Mouse (Mus musculus) cerebellum, adult (tissue): Measurements from ENCODE around the gene Iqcf3.
"Not testable (repeated sequence)": the region's sequence is repeated elsewhere in the genome, so short reads cannot be mapped to it uniquely, and the experiment has no call there.

Experiments used
- ATAC-seq: cut with Nextera tagmentation; 2 replicates; pipeline ENCODE4 v1.9.2; 2017; ENCODE audit warnings: mild to moderate bottlenecking, moderate library complexity, mixed read lengths; ENCODE audit not compliant: insufficient number of reproducible peaks, low FRiP score, low TSS enrichment

Gene Iqcf3

DNA sequence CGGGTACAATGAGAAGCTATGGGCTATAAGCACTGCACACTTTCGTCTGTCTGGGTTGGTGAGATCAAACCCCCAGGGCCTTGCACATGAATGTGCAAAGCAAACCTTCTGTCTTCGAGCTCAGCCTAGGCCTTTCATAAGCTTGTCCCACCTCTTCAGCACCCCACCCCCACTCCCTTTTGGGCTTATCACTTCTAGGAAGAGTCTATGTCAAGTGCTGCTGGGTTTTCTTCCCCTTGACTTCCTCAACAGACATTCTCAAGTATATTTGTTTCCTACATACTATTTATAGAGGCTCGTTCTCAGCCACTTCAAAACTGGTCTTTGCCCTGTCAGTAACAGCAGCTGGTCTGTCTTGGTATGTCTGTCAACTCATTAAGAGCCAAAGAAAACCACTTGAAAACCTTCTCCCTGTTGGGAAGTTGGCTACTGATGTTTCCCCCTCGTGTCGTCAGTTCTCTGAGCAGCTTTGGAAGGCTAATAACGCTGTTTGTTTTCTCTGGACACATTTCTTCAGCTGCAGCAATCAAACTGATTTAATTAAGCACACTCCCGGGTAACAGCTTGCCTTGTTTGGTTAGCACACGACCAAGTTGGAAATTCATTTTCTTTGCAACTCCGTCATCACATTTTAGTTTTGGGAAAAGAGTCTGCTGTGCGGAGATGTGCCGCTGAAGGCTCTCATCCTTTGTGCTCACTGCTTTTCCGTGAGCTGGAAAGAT is 48.5 kb downstream of the Iqcf3 start:
- no peak for ATAC-seq

DNA sequence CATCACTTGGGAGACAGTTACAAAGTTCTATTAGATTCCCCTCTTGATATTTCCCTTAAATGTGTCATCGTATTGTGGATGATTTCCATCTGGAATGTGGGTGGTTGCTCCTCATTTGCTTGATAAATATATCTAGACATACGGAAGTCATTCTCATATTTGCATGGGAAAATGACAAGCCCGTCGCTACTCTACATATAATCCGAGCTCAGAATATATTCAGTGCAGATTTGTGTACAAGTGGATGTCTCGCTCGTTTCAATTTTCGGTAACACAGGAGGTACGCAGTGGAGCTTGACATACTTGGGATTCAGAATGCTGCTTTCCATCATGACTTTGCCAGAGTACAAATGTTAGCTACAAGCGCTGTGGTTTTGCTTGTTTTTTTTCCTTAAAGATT is 52.1 kb downstream of the Iqcf3 start:
- no peak for ATAC-seq

DNA sequence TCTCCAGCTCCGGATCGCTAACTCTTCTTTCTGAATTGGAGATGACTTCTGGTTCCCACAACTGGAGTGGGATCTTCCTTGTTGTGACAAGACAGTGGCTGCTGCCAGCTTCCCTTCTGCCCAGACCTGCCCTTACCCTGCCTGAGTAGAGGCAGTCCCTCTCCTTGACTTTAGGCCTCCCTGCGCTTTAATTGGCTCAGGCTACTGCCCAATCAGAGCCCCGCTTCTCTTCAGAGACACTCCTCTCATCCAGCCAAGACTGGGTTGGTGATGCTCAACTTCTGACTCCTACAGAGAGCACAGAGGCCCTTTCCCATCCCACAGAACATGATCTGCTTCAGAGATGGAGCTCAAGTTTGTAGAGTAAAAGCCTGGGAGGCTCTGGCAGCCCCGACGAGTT is 57.2 kb downstream of the Iqcf3 start:
- ATAC-seq, result no peak

DNA sequence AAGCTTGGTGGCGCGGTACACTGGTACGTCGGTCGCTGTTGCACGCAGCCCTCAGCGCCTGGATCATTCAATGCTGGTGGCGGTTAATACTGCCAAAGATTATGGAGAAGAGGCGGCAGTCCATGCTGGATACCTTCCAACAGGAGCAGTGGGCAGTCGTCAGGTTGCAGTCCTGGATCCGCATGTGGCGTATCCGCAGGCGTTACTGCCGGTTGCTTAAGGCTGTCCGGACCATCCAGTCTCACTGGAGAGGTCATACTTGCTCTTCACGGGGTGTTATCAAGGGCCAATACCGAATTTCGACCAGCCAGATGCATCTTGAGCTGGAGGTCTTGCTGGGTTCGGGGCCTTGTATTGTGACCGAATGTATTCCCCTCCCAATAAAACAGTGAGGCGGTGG is 59.6 kb downstream of the Iqcf3 start:
- no peak for ATAC-seq

DNA sequence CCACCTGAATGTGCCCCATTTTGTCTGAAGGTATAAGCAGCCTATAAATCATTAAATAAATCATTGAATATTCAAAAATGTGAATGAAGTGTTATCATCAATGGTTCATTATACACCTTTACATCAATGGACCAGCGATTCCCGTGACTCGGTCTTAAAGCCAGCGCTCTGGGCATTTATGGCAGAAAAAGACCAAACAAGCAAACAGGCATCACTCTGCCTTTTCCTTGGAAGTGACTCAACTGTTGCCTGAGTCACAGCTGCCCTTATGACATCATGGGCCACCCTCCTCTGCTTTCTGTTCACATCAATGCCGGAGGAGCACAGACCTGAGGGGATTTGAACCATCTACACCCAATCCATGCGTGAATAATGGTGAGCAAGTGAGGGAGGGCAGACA is 61.8 kb downstream of the Iqcf3 start, which contains the start of gene Iqcf1:
Gene Iqcf1 (plus strand): TSS at position 301 of the 400 bp plus-strand sequence.
- ATAC-seq, result no peak

DNA sequence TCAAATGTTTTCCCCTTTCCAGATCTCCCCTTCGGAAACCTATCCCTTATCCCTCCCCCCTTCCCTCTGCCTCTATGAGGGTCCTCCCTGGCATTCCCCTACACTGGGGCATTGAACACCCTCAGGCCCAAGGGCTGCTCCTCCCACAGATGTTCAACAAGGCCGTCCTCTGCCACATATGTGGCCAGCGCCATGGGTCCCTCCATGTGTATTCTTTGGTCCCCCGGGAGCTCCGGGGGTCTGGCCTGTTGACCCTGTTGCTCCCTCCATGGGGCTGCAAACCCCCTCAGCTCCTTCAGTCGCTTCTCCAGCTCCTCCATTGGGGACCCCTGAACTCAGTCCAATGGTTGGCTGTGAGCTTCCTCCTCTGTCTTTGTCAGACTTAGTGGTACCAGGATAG is 73.8 kb downstream of the Iqcf3 start:
- not testable (repeated sequence) for ATAC-seq

DNA sequence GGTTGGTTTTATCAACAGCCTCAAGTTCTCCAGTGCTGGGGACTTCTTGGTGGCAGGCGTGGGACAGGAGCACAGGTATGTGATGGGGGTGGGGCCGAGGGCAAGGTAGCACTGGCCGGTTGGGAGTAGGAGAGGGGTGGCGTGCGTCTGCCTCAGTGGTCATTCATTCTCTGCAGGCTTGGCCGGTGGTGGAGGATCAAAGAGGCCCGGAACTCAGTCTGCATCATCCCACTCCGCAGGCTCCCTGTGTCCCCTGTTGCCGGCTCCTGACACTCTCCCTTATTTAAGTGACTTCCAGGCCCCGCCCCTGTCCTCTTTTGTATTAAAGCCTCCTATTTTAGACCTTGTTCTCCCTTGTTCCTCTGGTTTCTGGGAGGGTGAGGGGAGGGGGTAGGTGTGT is 76.4 kb downstream of the Iqcf3 start:
- no peak for ATAC-seq

DNA sequence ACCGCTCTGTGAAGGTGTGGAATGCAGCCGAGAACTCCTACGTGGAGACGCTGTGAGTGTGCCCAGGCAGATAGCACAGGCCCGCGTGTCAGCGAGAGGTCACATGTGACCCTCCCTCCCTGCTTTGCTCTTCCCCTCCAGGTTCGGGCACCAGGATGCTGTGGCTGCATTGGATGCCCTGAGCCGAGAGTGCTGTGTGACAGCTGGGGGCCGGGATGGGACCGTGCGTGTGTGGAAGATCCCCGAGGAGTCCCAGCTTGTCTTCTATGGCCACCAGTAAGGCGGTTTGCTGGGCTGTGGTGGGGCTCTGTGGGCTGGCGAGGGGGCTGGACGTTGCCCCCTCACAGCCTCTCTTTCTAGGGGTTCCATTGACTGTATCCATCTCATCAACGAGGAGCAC is 77.8 kb downstream of the Iqcf3 start:
- ATAC-seq, result no peak

DNA sequence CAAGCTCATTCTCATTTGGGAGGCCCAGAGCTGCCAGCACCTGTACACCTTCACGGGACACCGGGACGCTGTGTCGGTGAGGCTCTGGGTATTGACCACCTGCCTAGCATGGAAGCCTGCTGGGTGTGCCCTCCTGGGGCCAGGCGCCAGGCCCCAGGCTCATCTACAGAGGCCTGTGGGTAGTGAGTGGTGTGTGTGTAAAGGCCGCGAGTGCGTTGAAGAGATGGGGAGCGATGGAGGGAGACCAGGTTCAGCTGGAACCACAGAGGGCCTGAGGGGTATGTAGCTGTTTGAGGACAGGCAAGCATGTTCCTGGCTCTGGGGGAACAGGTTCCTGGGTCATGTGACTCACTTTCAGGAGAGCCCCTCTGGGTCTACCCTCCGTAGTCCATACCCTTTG is 78.3 kb downstream of the Iqcf3 start:
- ATAC-seq, result no peak

DNA sequence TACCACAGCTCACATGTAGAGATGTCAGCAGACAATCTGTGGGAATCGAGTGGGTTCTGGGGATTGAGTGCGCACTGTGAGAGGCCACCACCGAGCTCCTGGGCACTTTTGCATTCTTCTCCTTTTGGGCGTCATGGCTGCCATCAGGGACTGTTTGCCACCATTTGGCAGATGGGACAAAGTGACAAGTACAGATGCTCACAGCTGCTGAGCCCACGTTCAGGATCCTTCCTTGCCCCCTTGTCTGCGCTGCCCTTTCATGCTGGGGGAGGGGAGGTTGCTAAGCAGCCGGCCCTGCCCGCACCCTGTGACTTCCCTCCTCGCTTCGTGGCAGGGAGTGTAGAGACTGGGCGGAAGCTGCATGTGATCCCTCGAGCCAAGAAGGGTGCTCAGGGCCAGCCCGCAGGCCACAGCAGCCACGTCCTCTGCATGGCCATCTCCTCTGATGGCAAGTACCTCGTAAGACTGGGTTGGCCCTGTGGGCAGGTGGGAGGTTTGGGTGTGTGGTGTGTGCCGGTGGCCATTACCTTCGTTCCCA is 78.8 kb downstream of the Iqcf3 start:
- ATAC-seq, result no peak

DNA sequence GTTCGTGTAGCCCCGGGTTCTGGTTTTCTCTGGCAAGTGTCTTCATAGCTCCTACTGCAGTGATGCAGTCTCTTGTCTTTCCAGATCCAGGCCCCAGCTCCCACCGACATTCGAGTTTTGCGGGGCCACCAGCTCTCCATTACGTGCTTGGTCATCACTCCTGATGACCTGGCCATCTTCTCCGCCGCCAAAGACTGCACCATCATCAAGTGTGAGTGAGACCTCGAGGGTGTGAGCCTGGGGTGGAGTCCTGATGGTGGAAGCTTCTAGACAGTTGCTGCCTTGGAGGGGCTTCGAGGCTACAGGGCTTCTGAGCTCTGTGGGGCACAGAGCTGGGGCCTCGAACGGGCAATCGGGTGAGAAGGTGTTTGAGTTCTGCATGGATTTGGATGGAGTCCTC is 79.8 kb downstream of the Iqcf3 start:
- no peak for ATAC-seq

DNA sequence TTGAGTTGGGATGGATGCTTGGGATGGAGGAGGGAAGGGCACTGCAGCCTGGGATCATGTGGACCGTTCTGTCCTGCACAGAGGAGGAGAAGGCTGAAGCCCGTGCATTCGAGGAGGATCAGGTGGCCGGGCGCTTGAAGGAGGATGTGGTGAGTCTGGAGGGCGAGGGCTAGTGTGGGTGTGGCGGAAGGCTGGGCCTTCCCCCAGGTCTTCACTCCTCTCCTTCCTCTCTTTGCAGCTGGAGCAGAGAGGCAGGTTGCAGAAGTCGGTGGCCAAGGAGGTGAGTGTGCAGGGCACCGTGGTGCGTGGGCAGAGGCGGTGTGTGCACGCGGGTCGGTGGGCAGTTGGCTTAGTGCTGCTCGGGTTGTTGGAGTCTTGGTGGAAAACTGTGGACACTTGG is 80.4 kb downstream of the Iqcf3 start:
- ATAC-seq, result no peak

DNA sequence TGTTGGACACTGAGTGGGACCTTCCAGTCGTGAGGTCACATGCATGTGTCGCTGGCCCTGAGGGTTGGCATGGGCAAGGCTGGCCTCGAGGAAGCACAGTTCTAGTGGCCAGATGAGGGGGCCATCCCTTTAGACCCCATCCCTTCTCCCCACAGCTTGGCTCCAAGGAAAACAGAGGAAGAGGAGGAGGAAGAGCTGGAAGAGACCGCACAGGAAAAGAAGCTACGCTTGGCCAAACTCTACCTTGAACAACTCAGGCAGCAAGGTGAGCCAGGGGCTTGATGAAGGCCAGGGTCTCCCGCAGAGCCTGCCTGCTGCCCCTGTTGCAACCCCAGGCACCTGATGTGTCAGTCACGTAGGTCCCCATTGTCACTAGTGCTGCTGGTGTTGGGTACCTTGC is 80.9 kb downstream of the Iqcf3 start:
- no peak for ATAC-seq

DNA sequence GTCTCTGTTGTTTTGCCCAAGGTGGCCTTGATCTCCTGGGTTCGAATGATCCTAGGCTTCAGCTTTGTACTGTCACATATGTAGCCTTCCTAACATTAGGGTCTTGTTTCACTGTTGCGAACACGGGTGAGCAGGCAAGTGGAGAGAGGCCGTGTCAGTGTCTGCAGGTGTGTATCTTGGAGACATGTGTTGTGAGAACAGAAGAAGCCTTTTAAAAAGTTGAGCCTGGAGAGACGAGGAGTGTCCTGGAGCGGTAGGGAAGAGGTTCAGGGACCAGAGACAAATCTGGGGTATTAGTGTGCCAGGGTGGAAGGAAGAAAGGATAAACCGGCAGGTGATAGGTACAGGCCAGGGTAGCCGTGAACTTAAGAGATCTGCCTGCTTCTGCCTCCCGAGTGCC is 83.3 kb downstream of the Iqcf3 start:
- no peak for ATAC-seq

DNA sequence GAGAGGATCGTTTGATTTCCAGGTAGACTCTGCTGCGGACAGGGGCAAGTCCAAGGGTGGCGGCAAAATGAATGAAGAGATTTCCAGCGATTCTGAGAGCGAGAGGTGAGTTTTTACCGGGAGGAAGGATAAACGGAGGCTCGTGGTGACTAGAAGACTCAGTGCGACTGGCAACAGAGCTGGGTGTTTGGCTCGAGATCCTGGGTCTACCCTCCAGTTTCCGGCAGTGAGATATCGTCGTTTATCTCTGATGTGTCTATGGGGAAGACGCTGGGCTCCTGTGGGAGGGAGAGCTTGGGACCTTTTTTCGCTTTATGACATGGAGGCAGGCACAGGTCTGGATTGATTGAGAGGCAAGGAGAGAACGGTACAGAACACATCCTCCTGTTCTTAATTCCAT is 83.8 kb downstream of the Iqcf3 start:
- no peak for ATAC-seq

DNA sequence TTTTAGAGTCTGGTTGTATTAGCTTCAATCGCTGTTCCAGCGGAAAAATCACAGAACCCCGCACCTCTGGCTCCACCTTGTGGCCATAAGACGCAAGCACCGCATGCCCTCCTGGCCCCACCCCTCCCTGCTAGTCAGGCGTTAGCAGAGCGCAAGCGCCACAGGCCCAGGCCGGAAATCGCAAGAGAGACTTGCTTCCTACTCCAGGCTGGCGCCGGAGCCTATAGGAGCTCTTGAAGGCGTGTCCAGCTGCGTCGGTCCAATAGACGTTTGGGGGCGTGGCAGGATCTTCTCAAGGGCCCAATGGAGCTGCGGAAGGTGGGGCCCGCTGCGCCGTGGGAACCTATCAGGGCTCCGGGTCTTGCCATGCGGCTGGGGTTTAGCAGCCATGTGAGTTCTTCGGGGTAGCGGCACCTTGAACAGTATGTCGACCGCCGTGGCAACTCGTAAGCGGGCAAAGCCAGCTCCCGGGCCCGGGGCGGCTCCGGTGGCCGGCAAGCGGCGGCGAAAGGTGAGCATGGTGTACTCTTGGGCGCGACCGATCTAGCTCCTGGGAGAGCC is 84.4 kb downstream of the Iqcf3 start, which contains the start of gene Parp3:
Gene Parp3 (minus strand): TSS at position 26 of the 561 bp plus-strand sequence.
- peak; percentile 93 for ATAC-seq

DNA sequence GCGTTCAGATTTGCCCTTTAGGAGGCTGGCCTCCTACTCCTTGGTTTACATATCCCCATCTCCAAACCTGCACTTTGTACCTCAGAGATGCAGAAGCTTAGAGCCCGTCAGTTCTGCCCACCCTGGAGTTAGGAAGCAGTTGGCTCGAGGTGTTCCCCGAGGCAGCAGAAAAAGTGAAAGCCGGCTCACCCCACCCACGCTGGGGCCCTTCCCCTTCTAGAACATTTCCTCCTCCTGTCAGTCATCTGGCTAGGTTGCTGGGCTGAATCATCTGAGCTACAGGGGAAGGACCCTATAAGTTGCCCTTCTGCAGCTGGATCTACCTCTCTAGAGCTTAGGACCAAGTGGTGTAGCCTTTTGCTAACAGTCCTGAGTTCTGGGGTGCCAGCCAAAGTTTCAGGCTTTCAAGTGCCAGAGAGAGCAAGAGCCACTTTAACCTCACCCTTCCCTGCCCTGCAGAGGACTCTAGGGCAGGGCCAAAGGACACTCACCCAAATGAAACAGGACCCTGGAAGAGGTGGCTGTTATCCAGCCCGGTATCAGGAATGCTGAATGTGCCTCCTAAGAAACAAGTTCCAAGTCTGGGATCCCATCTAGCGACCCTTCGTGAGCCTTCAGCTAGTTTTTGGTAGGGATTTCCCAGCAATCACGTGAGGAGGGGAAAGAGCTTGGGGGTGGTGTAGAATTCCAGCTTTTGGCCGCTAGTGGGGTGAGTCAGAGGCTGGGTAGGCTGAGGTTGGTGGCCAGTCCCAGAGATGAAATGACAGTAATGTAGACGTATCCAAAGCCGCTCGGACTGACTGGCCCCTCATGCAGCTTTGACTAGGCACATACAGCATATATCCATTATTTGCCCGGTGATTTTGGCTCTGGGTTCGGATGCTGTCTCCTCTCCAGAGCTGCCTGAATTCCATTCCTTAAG is 85.2 kb downstream of the Iqcf3 start:
- no peak for ATAC-seq

DNA sequence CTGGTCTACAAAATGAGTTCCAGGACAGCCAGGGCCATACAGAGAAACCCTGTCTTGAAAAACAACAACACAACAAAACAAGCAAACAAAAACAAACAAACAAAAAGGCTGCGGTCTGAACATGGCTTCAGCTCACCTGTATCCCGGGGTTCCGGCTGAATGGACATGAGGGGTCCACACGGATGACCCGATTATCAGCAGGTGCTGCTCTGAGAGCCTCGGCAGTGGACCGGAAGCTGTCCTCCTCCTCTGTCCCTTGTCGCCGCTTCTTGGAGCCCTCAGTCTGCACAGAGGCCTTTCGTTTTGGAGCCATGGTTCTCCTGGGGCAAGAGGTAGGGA is 85.8 kb downstream of the Iqcf3 start, which contains the start of gene Rrp9:
Gene Rrp9 (plus strand): TSS at position 301 of the 339 bp plus-strand sequence.
- ATAC-seq, result no peak

DNA sequence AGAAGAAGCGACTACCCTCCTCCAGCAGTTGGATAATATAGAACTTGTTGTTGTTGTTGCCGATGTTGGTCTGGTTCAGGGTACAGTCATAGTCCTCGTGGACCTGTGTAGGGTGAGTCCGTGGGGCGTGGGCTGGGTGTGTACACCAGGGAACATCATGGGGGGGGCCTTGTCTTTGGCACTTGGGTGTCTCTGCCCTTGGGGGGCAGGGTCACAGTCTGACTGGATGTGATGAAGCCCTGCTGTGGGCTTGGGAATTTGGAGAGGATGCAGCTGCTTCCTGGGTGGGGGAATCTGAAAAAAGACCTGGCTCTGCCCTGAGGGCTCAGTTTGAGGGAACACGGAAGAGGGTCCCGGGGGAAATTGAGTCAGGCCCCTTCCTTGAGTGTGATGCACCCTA is 86.4 kb downstream of the Iqcf3 start:
- ATAC-seq, result no peak

DNA sequence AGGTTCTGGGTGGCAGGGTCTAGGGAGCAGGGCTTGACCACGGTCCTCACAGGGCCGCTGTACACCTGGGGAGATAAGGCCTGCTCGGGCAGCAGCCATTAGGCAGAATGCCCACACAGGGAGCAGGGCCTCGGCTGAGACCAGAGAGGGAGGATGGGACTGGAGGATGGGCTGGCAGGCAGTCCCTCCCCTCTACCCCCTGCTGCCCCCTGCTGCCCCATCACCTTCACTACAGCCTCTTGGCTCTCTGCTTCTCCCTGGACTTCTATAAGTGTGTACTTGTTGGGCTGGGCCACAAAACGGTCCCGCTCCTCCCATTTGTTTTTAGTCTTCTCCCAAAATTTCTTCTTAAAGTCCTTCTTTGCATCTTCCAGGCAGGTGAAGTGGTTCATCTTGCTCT is 87.0 kb downstream of the Iqcf3 start:
- no peak for ATAC-seq

DNA sequence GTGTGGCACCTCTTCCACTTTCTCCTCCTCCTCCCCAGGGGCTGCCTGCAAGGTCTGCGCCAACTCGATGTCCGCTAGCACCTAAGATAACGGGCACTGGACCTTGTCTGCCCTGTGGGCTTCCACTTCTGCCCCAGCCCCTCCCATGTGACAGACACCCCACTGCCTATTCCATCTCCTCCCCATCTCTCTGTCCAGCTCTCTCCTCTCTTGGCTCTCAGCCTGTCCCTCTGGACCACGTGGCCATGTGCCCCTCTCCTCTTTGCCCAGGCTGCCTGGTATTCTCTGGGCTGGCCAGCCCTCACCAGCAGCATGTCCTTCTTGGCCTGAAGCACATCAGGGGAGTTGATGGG is 87.7 kb downstream of the Iqcf3 start:
- ATAC-seq, result no peak
